Mouse (Mus musculus): ENCODE measurements around the gene Atf6.

- TF ChIP-seq CTCF (IDR thresholded peaks at IDR 0.05; ENCODE audit: low read depth) = no peak
- no peak for TF ChIP-seq EP300 (optimal IDR thresholded peaks at IDR 0.05)
Observed at GRCm38 (mm10) chr1:170665200-170665599, 202.4 kb downstream of the Atf6 start.

All from stomach, postnatal 0 days (tissue).